Mouse (Mus musculus) cerebellum, postnatal 10 days (tissue): ENCODE data around the gene Pde8b.

Experiments used
- DNase-seq, 2 experiments: peaks; one replicate each; pipeline ENCODE4 v3.0.0; 2021; ENCODE audit warnings: mixed read lengths in 2 of 2

Pde8b gene

DNA sequence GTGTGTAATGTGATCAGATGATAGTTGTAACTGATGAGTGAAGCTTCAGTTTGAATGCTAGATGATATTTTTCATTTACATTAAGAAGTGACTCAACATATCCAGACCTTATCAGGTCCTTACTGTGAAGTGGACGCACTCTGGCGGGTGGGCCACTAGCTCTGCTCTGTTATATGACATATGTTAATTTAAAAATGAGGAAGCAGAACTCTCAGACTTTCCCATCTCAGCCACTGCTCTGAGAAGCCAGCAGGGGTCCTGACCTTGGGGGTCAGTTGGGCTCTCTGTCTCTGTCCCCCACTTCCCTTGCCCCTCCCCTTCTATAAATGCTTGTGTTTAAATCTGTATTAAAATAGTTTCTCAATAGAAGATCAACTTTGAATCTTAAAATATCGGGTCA lies 172.4 kb downstream of the Pde8b start:
- no peak for DNase-seq

DNA sequence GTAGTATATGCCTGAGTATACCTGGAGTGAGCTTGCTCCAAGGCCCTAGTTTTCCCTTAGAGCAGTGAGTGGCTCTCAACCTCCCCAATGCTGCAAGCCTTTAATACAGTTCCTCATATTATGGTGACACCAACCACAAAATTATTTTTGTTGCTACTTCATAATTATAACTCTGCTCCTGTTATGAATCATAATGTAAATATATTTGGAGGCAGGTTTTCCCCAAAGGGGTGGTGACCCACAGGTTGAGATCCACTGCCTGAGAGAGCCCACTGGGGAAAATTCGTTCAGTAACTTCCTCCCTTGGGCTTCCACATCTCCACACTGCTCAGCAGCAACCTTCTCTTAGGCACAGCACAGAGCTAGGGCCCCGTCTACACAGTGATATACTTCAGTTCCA lies 174.0 kb downstream of the Pde8b start:
- no peak for DNase-seq

DNA sequence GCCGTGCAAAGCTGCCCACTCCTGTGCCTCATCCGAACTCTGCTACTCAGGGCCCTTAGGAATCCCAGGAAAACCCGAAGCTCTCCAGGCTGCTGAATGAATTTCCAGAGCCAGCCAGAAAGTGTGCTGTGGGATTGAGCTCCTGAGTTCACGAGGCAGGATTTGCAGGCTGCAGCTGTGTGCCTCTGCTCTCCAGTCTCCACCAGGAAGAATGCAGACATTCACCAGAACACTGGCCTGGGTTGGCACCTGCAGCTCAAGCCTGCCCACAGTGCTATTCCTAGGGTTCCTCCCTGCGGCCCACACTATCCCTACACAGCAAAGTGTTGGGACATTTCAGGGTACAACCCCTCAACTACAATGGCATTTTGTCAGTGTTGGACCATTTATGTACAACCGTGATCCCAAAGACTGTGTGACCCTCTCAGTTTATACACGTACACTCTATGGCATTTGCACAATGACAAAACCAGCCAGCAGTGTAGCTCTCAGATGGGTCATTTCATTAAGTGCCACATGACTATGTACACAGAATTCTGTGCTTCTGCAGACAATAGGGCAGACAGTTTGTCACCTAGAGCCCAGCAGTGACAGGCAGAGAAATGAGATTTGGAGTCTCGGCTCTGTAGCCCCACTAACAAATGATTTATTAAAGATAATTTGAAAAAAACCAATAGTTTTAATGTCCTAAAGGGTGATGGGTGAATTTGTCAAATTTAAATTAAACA lies 176.5 kb downstream of the Pde8b start:
- no peak for DNase-seq

- DNase-seq: no peak
Measured at GRCm38 (mm10) chr13:95070268-95070667, 179.9 kb downstream of the Pde8b start.

GRCm38 (mm10) chr13:95067854-95068253 lies 182.3 kb downstream of the Pde8b start:
- peak; percentile 36 to 45 for DNase-seq

- no peak for DNase-seq
Measured at GRCm38 (mm10) chr13:95063390-95064017, 186.6 kb downstream of the Pde8b start.

DNA sequence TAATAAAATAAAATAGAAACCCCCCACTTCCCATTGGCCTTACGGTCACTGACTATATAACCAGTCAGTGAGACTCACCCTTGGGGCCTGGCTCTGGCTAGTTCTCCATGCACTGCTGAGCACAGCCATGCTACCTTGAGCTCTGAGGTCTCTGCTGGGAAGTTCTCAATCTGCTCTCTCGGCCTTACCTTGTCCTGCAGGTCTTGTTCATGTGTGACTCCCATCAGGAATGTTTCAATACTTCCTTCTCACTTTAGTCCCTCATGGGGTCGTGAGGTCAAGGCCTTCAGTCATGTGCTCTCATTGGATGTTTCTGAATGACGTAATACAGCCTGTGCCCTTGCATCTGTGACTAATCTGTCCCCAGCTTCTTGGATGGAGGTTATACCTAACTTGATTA lies 191.3 kb downstream of the Pde8b start:
- no peak for DNase-seq

DNA sequence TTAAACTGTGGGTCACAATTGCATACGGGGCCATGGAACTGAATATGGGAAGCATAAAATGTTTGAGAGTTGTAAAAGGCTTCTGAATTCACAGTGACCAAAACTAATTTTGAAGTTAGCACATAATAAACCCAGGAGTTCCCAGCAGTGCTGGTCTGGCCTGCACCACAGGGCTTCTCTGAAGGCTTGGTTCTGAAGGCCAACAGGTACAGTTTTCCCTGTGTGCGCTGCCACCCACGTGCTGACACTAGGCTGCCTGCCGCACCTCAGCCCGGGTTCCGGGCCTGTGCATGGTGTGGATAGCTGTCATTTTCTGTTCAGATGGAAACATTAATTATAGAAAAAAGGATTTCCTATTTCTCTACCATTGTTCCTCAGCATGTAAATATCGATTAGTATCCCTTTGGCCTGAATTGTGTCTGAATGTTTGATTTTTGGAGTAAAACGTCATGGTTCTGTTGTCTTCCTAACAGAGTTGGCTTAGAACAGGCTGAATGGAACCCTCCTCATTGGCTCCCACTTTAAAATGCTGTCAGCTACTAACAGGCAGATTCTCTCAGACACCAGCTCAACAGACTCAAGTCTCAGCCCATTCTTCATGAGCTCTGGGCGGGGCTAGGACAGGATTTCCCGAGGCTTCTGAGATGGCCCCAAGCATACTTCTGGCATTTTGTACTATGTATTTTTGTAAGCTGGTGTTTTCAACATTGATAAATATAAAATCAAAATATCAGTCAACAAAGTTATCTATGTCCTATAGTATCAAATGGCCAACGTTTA lies 193.4 kb downstream of the Pde8b start:
- DNase-seq: no peak

DNA sequence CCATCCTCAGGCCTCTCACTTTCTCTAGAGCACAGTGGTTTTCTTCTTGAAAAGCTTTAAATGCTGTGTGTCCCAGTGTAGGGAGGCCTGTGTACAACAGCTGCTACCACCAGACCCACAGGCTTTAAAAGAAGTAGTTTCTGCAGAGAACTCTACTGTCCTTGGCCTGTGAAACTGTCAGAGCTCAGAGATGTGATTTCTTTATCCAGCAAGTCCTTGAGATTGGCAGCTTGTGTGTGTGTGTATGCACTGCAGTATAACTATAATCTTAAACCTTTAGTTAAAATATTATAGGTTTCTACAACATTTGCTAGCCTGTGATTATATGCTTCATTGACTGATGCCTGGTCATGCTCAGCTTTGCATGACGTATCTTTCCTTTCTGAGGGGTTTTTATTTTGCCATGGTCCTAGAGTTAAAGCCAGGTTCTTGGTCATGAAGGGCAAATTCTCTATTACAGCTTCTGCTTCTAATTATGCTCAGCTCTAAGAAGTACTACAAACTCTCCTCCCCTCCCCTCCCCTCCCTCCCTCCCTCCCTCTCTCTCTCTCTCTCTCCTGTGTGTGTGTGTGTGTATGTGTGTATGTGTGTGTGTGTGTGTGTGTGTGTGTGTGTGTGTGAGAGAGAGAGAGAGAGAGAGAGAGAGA lies 194.3 kb downstream of the Pde8b start:
- no peak for DNase-seq

DNA sequence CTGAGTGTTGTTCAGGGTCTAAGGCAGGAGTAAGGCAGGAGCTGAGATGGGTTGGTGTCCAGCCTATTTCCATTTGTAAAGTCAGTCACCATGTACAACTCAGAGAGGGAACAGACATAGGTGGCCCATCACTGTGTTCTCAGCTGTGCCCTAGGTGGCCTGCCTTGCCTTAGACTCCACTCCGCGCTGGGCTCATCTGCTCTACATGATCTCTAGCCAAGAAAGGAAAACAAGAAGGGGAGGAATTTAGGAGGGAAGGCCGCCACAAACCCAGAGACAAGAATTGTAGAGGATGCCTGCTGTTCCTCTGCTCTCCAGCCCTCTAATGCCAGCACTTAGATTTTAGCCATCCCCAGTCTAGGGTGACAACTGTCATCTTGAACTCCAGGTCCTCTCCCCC lies 197.7 kb downstream of the Pde8b start:
- DNase-seq: no peak

DNA sequence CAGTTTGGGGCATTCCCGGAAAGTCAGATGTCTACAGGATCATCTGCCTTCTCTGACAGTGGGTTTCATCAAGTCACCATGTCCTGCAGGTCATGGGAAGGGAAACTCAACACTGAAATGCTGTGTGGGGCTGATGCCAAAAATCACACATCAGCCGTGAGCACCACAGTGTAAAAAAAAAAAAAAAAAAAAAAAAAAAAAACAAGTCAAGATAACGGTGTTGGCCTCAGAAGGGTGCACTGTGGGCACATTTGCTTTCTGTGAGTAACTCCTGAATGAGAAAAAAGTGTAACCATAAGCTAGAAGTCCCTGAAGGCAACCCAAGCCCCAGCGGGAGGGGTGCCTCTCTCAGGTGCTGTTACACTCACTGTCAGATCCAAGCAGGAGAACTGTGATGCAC lies 199.7 kb downstream of the Pde8b start:
- no peak for DNase-seq

DNA sequence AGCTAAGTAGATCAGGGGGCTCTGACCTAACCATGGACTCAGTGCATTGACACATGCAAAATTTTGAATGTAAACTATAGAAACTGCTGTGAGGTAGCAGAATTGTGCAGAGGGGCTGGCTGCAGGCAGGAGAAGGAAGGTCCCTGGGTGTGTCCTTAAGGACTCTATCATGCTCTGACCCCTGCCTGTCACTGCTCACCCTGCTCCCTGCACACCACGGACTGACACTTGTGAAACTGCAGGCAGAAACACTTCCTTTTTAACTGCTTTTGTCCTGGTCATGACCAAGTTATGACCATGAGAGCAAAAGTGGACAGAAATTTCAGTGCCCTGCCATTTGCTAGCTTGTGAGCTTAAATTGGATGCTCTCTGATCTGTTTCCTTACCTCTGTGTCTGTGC lies 206.0 kb downstream of the Pde8b start:
- no peak for DNase-seq

DNA sequence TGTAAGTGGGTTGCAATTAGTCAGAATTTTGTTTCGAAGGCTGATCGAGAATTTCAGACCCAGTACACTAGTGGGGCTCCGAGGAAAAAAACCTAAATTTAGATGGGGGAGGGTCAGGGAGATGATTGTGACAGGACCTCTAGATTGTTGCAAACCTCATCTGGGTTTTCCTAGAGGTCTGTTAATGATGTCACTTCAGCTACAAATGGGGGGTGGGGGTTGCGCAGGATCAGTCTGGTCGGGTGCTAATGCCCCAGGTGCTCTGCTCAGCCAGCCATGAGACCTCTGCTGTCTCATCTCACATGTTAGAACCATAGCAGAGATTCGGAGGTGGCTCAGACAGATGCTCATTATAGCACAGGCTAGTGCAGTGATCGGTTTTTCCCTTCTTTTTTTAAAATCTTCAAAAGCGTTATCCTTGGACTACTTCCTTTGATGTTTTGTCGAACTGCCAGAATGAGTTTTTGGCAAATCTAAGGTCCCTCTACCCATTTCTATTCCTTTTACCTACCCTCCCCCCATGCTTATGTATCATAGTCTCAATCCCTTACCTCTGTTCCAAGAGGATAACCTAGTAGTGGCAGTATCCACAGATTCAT lies 209.9 kb downstream of the Pde8b start:
- DNase-seq: no peak

- DNase-seq: no peak
Measured at GRCm38 (mm10) chr13:95038200-95038599, 211.9 kb downstream of the Pde8b start.

GRCm38 (mm10) chr13:95034715-95035114 lies 215.4 kb downstream of the Pde8b start:
- DNase-seq: no peak

GRCm38 (mm10) chr13:95034094-95034493 lies 216.0 kb downstream of the Pde8b start:
- peak; percentile 11 to 20 for DNase-seq

DNA sequence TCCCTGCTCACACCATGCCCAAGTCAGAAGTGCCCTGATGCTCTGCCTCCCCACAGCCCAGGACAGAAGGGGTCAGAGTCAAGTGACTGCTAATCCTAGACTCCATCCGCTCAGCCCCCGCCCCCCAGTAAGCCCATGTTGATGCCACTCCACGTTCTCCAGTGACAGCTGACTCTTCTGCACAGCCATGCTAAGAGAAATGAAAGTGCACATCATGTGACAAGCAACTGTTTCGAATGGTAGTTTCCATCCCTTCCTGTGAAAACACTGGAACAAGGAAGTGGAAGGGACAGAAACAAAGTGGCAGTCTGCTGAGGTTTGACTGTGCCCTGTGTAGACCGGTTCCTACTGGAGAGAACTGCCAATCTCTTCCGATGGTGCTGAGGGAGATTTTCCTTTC lies 217.2 kb downstream of the Pde8b start:
- no peak for DNase-seq

DNA sequence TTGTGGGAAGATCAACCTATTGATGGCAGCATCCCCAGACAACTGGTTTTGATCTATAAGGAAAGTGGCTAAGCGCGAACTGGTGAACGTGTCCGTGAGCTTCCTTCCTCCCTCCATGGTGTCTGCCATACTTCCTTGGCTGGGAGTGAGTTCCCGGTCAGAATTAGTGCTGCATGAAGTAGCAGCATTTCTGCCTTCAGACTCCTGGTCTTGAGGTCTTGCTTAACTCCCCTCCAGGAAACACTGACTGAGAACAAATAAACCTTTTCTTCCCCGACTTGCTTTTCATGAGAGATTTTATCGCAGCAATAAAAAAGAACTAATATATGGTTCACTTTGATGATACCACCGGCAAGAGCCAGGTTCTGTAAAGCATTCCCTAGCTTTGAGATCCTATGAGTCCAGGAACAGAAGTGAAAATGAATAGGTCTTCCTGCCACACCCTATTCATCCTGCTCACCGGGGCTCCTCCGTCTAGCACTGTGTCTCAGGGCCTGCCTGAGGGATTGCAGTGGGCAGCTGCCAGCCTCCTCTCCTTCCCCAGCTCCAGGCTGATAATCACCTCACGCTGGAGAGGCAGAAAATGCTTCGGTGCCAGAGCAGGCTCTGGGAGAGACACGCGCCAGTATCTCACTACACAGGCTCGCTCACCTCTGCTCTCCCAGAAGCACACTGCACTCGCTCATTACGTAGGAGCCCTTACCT lies 217.9 kb downstream of the Pde8b start:
- peak; percentile 30 to 38 for DNase-seq

GRCm38 (mm10) chr13:95030828-95031227 lies 219.3 kb downstream of the Pde8b start:
- no peak for DNase-seq

GRCm38 (mm10) chr13:95020216-95020615 lies 229.9 kb downstream of the Pde8b start:
- no peak for DNase-seq

GRCm38 (mm10) chr13:95019345-95019744 lies 230.8 kb downstream of the Pde8b start:
- no peak for DNase-seq

DNA sequence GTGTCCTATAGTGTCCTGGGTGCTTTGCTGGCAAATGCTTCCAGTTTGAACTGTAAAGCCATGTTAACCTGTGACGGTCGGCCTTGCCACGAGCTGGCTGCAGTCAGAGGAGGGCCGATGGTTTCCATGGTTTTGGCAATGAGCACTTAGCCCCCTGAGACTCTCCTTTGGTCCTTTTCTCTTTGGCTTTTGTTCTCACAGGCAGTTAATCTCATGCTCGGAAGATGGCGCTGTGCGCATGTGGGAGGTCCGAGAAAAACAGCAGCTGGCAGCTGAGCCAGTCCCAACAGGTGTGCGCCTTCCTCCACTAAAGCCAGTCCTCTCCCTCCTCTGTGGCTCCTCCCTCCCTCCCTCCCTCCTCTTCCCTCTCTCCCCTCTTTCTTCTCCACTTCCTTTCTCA lies 232.2 kb downstream of the Pde8b start:
- peak; percentile 84 to 85 for DNase-seq
